Mouse (Mus musculus) thymus, postnatal 4 days (tissue): ENCODE measurements around the gene Arhgap15.

Experiments
- DNase-seq: peaks from one replicate; pipeline ENCODE4 v3.0.0; 2021

Arhgap15 gene

GRCm38 (mm10) chr2:44218317-44218716, 469.7 kb downstream of the Arhgap15 start:
- no peak for DNase-seq

GRCm38 (mm10) chr2:44221686-44222085, 473.1 kb downstream of the Arhgap15 start:
- no peak for DNase-seq

GRCm38 (mm10) chr2:44222176-44222753, 473.6 kb downstream of the Arhgap15 start:
- no peak for DNase-seq

- no peak for DNase-seq
Measured at GRCm38 (mm10) chr2:44234856-44235255, 486.2 kb downstream of the Arhgap15 start.

- DNase-seq: no peak
Measured at GRCm38 (mm10) chr2:44241657-44242454, 493.2 kb downstream of the Arhgap15 start.

GRCm38 (mm10) chr2:44242628-44243255, 494.1 kb downstream of the Arhgap15 start:
- DNase-seq: no peak

GRCm38 (mm10) chr2:44255343-44255742, 506.7 kb downstream of the Arhgap15 start:
- no peak for DNase-seq

- DNase-seq: no peak
Measured at GRCm38 (mm10) chr2:44257946-44258345, 509.3 kb downstream of the Arhgap15 start.

- DNase-seq: no peak
Measured at GRCm38 (mm10) chr2:44271455-44272346, 523.1 kb downstream of the Arhgap15 start.

GRCm38 (mm10) chr2:44272606-44273005, 524.0 kb downstream of the Arhgap15 start:
- no peak for DNase-seq

GRCm38 (mm10) chr2:44274425-44274824, 525.8 kb downstream of the Arhgap15 start:
- no peak for DNase-seq

GRCm38 (mm10) chr2:44286181-44286719, 537.6 kb downstream of the Arhgap15 start:
- DNase-seq: no peak

- DNase-seq: no peak
Measured at GRCm38 (mm10) chr2:44299156-44299555, 550.5 kb downstream of the Arhgap15 start.

GRCm38 (mm10) chr2:44299909-44300308, 551.3 kb downstream of the Arhgap15 start:
- no peak for DNase-seq

GRCm38 (mm10) chr2:44300466-44300865, 551.8 kb downstream of the Arhgap15 start:
- no peak for DNase-seq

GRCm38 (mm10) chr2:44304261-44304970, 555.8 kb downstream of the Arhgap15 start:
- no peak for DNase-seq

GRCm38 (mm10) chr2:44304971-44305808, 556.6 kb downstream of the Arhgap15 start:
- DNase-seq: no peak

GRCm38 (mm10) chr2:44306137-44306536, 557.5 kb downstream of the Arhgap15 start:
- DNase-seq: no peak

GRCm38 (mm10) chr2:44309124-44309523, 560.5 kb downstream of the Arhgap15 start:
- DNase-seq: no peak

- no peak for DNase-seq
Measured at GRCm38 (mm10) chr2:44309556-44309955, 560.9 kb downstream of the Arhgap15 start.
